In the genomic region with DNA sequence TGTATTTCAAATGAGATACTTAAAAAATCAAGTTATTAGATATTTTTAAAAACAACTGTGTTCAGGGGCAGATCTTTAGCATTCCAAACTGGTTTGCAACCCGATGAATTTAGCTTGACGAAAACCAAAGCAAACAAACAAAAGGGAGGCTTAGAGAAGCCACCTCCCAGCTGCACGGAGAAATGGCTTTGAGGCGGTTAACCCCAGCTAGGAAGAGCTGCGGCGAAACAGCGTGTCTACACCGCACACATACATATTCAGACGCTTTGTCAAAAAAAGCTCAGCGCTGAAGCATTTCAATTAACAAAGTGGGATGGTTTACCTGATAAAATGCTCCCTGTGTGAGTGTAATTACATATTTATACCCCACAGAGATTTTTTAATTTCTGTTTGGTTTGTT, we compare ENCODE assay signal across 16 mouse cellular contexts.
A peak's percentile ranks its signal among the peaks of the same experiment; 100 is the strongest.
DNase-seq lines count a peak whose midpoint lies in the region; ATAC-seq and TF ChIP-seq lines count a peak whose summit lies in the region.
"Had no signal": no experiment of that assay in that cellular context is flagged by ENCODE, and none has a peak within 500 bp of the region (broad histone marks: within the 10 kb centered on the region; RNA-seq: fewer than 3 reads in every experiment).

No protein-coding gene starts in this region.

- no peaks in the 10 kb centered on the region for H3K9me3 ChIP-seq in midbrain, embryonic 12.5 days
- H3K9me3 ChIP-seq: embryonic facial prominence, embryonic 12.5 days had no signal

- peak overlapping the region; percentile 29; the same call in 1 of the 2 replicates for H3K4me3 ChIP-seq in layer of hippocampus, adult 2 months
- H3K4me3 ChIP-seq in midbrain, embryonic 12.5 days: no peak overlapping the region
- H3K4me3 ChIP-seq: embryonic facial prominence, embryonic 12.5 days; heart, adult 2 months had no signal

- no peak for ATAC-seq in midbrain, embryonic 12.5 days (ENCODE audit: low FRiP score, low read depth)

- WGBS in midbrain, embryonic 12.5 days: 21% methylated on average over 10 of the region's 10 CpGs

- TF ChIP-seq CTCF in layer of hippocampus, adult 2 months (conservative IDR thresholded peaks at IDR 0.05): no peak

- no peak overlapping the region for H3K9ac ChIP-seq in midbrain, embryonic 12.5 days (replicated peaks)
- H3K9ac ChIP-seq: embryonic facial prominence, embryonic 12.5 days had no signal

- H3K4me1 ChIP-seq in midbrain, embryonic 12.5 days: no peaks in the 10 kb centered on the region; the same call in 1 of the 2 replicates
- H3K4me1 ChIP-seq: embryonic facial prominence, embryonic 12.5 days had no signal

- H3K27ac ChIP-seq in layer of hippocampus, adult 2 months: no peak overlapping the region
- H3K27ac ChIP-seq in midbrain, embryonic 12.5 days (replicated peaks): no peak overlapping the region
- H3K27ac ChIP-seq: embryonic facial prominence, embryonic 12.5 days; heart, adult 2 months had no signal

- H3K27me3 ChIP-seq in midbrain, embryonic 12.5 days: no peaks in the 10 kb centered on the region
- H3K27me3 ChIP-seq: embryonic facial prominence, embryonic 12.5 days had no signal

- H3K36me3 ChIP-seq in midbrain, embryonic 12.5 days: no peaks in the 10 kb centered on the region
- H3K36me3 ChIP-seq: embryonic facial prominence, embryonic 12.5 days had no signal

- H3K4me2 ChIP-seq in midbrain, embryonic 12.5 days (replicated peaks): peak overlapping the region; percentile 34; the same call in 1 of the 2 replicates
- H3K4me2 ChIP-seq: embryonic facial prominence, embryonic 12.5 days had no signal

- DNase-seq in embryo, embryonic 11 days: peak; percentile 10
- no peak for DNase-seq in embryo, embryonic 9.5 days (ENCODE audit: extremely low spot score)
- no peak for DNase-seq in layer of hippocampus, adult 2 months (ENCODE audit: low spot score in 2 of 2)
- no peak for DNase-seq in layer of hippocampus, postnatal 36 days
- DNase-seq in brain, adult 2 months (ENCODE audit: low read depth, low spot score): peak; percentile 10
- no peak for DNase-seq in heart, postnatal 4 days
- no peak for DNase-seq in frontal cortex, postnatal 36 days (ENCODE audit: low spot score in 2 of 2)
- DNase-seq: cerebellum, adult 11 months; cerebellum, postnatal 14 days; heart, adult 2 months; kidney, postnatal 4 days; left cerebral cortex, postnatal 4 days; lung, adult 2 months; right cerebral cortex, postnatal 14 days had no signal

Comparison
In these comparisons a context has a peak if more than half of its experiments do, and no peak if none do; other contexts are left out.
1. DNase-seq: peak in embryo, embryonic 11 days (single experiment) and brain, adult 2 months (single experiment); none in embryo, embryonic 9.5 days (single experiment), layer of hippocampus, adult 2 months (0 of 2), layer of hippocampus, postnatal 36 days (0 of 2), heart, postnatal 4 days (single experiment) and frontal cortex, postnatal 36 days (0 of 2).